Mouse (Mus musculus) limb, embryonic 12.5 days (tissue): Measurements from ENCODE around the gene Psmb9. TPM values are rescaled to one million over a fixed set of nuclear protein-coding genes. Genes with fewer than 3 reads are reported as not detected.

Experiments
- ATAC-seq: fragments of 200-750 bp; cut with Nextera tagmentation; 2 replicates; pipeline ENCODE4 v1.8.0; 2017; ENCODE audit warnings: low read depth, moderate TSS enrichment; ENCODE audit not compliant: insufficient number of reproducible peaks, insufficient read depth, low FRiP score, low TSS enrichment
- H3K27ac ChIP-seq: fragments of 300-500 bp; sonication (generic); 2 replicates; pipeline ENCODE4 v1.5.1; 2016; ENCODE audit warnings: mild to moderate bottlenecking, moderate library complexity
- H3K27me3 ChIP-seq: fragments of 300-500 bp; sonication (generic); 2 replicates; pipeline ENCODE4 v1.6.1; 2016; ENCODE audit warnings: mild to moderate bottlenecking, moderate library complexity
- H3K36me3 ChIP-seq: fragments of 300-500 bp; sonication (generic); 2 replicates; pipeline ENCODE4 v1.6.1; 2016; ENCODE audit warnings: mild to moderate bottlenecking, moderate library complexity
- H3K4me1 ChIP-seq: fragments of 300-500 bp; sonication (generic); replicated peaks from 2 replicates; pipeline ENCODE4 v1.6.1; 2016
- H3K4me2 ChIP-seq: fragments of 300-500 bp; sonication (generic); 2 replicates; pipeline ENCODE4 v1.6.1; 2016; ENCODE audit warnings: mild to moderate bottlenecking, moderate library complexity
- H3K4me3 ChIP-seq: fragments of 300-500 bp; sonication (generic); replicated peaks from 2 replicates; pipeline ENCODE4 v1.5.1; 2016; ENCODE audit warnings: mild to moderate bottlenecking
- H3K9ac ChIP-seq: fragments of 300-500 bp; sonication (generic); replicated peaks from 2 replicates; pipeline ENCODE4 v1.6.1; 2016; ENCODE audit warnings: mild to moderate bottlenecking, moderate library complexity
- H3K9me3 ChIP-seq: fragments of 300-500 bp; sonication (generic); 2 replicates; pipeline ENCODE4 v1.6.1; 2016; ENCODE audit warnings: mild to moderate bottlenecking, moderate library complexity
- WGBS: fragments of 180-500 bp; shearing (Covaris S2); methylation state at CpG from one replicate; pipeline ENCODE4 v1.1.7; 2016; 5-methylcytosine and 5-hydroxymethylcytosine counted together
- polyA plus RNA-seq: library from polyadenylated mRNA; unstranded; fragments of >200 nt; fragmentation: Nextera tagmentation; extraction: Ambion mirVana; gene quantifications from 2 replicates; pipeline ENCODE4 v1.2.1, GENCODE M21; 2016

Psmb9 gene
- polyA plus RNA-seq, 1 experiment from 2014 or later = 2.4 TPM

GRCm38 (mm10) chr17:34179913-34180859, 7.4 kb downstream of the Psmb9 start:
- no peak overlapping the region for H3K9ac ChIP-seq
- H3K27ac ChIP-seq = no peak overlapping the region
- H3K9me3 ChIP-seq = peaks cover 11% of the 10 kb centered on the region; the same call in 1 of the 2 replicates
- no peak overlapping the region for H3K4me3 ChIP-seq
- no peak overlapping the region for H3K4me2 ChIP-seq
- H3K36me3 ChIP-seq = no peaks in the 10 kb centered on the region
- no peaks in the 10 kb centered on the region for H3K4me1 ChIP-seq
- 73% methylated on average over 13 of the region's 13 CpGs for WGBS
- peaks cover 38% of the 10 kb centered on the region for H3K27me3 ChIP-seq
- no peak for ATAC-seq

GRCm38 (mm10) chr17:34179019-34179418, 8.5 kb downstream of the Psmb9 start:
- Histone ChIP-seq H3K4me2 (no peak overlapping the region), H3K27ac (no peak overlapping the region), H3K36me3 (no peaks in the 10 kb centered on the region), H3K9ac (no peak overlapping the region), H3K4me1 (no peaks in the 10 kb centered on the region), H3K4me3 (no peak overlapping the region), H3K27me3 (peaks cover 29% of the 10 kb centered on the region), H3K9me3 (peaks cover 11% of the 10 kb centered on the region; the same call in 1 of the 2 replicates)
- ATAC-seq = no peak
- WGBS = 65% methylated on average over 6 of the region's 6 CpGs

- H3K4me3 ChIP-seq = no peak overlapping the region
- no peaks in the 10 kb centered on the region for H3K36me3 ChIP-seq
- no peak for ATAC-seq
- H3K9me3 ChIP-seq = peaks cover 18% of the 10 kb centered on the region; the same call in 1 of the 2 replicates
- H3K4me2 ChIP-seq = no peak overlapping the region
- 78% methylated on average over 4 of the region's 4 CpGs for WGBS
- no peaks in the 10 kb centered on the region for H3K4me1 ChIP-seq
- H3K9ac ChIP-seq = no peak overlapping the region
- no peak overlapping the region for H3K27ac ChIP-seq
- H3K27me3 ChIP-seq = peaks cover 11% of the 10 kb centered on the region; the same call in 1 of the 2 replicates
These were observed 10.4 kb downstream of the Psmb9 start for GRCm38 (mm10) chr17:34177179-34177578.

GRCm38 (mm10) chr17:34174075-34174474, 13.5 kb downstream of the Psmb9 start:
- WGBS = 42% methylated on average over 1 of the region's 1 CpGs
- no peaks in the 10 kb centered on the region for H3K4me1 ChIP-seq
- H3K27ac ChIP-seq = no peak overlapping the region
- peaks cover 18% of the 10 kb centered on the region; the same call in 1 of the 2 replicates for H3K9me3 ChIP-seq
- peaks cover 4% of the 10 kb centered on the region; the same call in 1 of the 2 replicates for H3K27me3 ChIP-seq
- H3K4me2 ChIP-seq = no peak overlapping the region
- H3K9ac ChIP-seq = no peak overlapping the region
- no peak for ATAC-seq
- H3K36me3 ChIP-seq = no peaks in the 10 kb centered on the region
- no peak overlapping the region for H3K4me3 ChIP-seq

- Histone ChIP-seq H3K27ac (no peak overlapping the region), H3K36me3 (no peaks in the 10 kb centered on the region), H3K9me3 (peaks cover 18% of the 10 kb centered on the region; the same call in 1 of the 2 replicates), H3K4me3 (no peak overlapping the region), H3K4me2 (no peak overlapping the region), H3K27me3 (peaks cover 10% of the 10 kb centered on the region), H3K9ac (no peak overlapping the region), H3K4me1 (no peaks in the 10 kb centered on the region)
- no peak for ATAC-seq
- 96% methylated on average over 5 of the region's 5 CpGs for WGBS
These were observed 15.0 kb downstream of the Psmb9 start for GRCm38 (mm10) chr17:34172528-34172927.

GRCm38 (mm10) chr17:34170877-34171498, 16.6 kb downstream of the Psmb9 start:
- H3K9ac ChIP-seq = no peak overlapping the region
- WGBS = 41% methylated on average over 13 of the region's 13 CpGs
- no peaks in the 10 kb centered on the region for H3K36me3 ChIP-seq
- no peak for ATAC-seq
- H3K27ac ChIP-seq = no peak overlapping the region
- H3K4me2 ChIP-seq = no peak overlapping the region
- H3K4me3 ChIP-seq = no peak overlapping the region
- no peaks in the 10 kb centered on the region for H3K4me1 ChIP-seq
- H3K9me3 ChIP-seq = peaks cover 7% of the 10 kb centered on the region; the same call in 1 of the 2 replicates
- H3K27me3 ChIP-seq = peaks cover 10% of the 10 kb centered on the region

- ATAC-seq = no peak
- no peak overlapping the region for H3K4me2 ChIP-seq
- H3K36me3 ChIP-seq = no peaks in the 10 kb centered on the region
- H3K9me3 ChIP-seq = peaks cover 9% of the 10 kb centered on the region; the same call in 1 of the 2 replicates
- H3K4me1 ChIP-seq = no peaks in the 10 kb centered on the region
- 34% methylated on average over 4 of the region's 4 CpGs for WGBS
- H3K27ac ChIP-seq = no peak overlapping the region
- H3K4me3 ChIP-seq = no peak overlapping the region
- H3K27me3 ChIP-seq = peaks cover 10% of the 10 kb centered on the region
- H3K9ac ChIP-seq = no peak overlapping the region
These were observed 17.1 kb downstream of the Psmb9 start for GRCm38 (mm10) chr17:34170487-34170876.

GRCm38 (mm10) chr17:34169279-34169678, 18.3 kb downstream of the Psmb9 start:
- WGBS = 8% methylated on average over 2 of the region's 2 CpGs
- H3K27ac ChIP-seq = no peak overlapping the region
- peaks cover 12% of the 10 kb centered on the region for H3K27me3 ChIP-seq
- no peaks in the 10 kb centered on the region for H3K36me3 ChIP-seq
- H3K9ac ChIP-seq = no peak overlapping the region
- peaks cover 11% of the 10 kb centered on the region; the same call in 1 of the 2 replicates for H3K9me3 ChIP-seq
- ATAC-seq = no peak
- no peaks in the 10 kb centered on the region for H3K4me1 ChIP-seq
- no peak overlapping the region for H3K4me2 ChIP-seq
- no peak overlapping the region for H3K4me3 ChIP-seq

- H3K4me1 ChIP-seq = no peaks in the 10 kb centered on the region
These were observed 22.4 kb downstream of the Psmb9 start for GRCm38 (mm10) chr17:34165033-34165730.

GRCm38 (mm10) chr17:34164202-34164895, 23.2 kb downstream of the Psmb9 start:
- H3K9ac ChIP-seq = no peak overlapping the region
- no peak overlapping the region for H3K4me3 ChIP-seq
- H3K9me3 ChIP-seq = 0 out of 2 replicates have a peak, but pooled peaks cover 4% of the 10 kb centered on the region
- peaks cover 19% of the 10 kb centered on the region for H3K27me3 ChIP-seq
- no peaks in the 10 kb centered on the region for H3K4me1 ChIP-seq
- no peak overlapping the region for H3K27ac ChIP-seq
- no peaks in the 10 kb centered on the region for H3K36me3 ChIP-seq
- 40% methylated on average over 9 of the region's 9 CpGs for WGBS
- no peak overlapping the region for H3K4me2 ChIP-seq
- no peak for ATAC-seq

More at GRCm38 (mm10) chr17:34165033-34165730, 22.4 kb downstream of the Psmb9 start:
- no peak for ATAC-seq
- WGBS = 80% methylated on average over 6 of the region's 6 CpGs
- 0 out of 2 replicates have a peak, but pooled peaks cover 4% of the 10 kb centered on the region for H3K9me3 ChIP-seq
- H3K36me3 ChIP-seq = no peaks in the 10 kb centered on the region
- no peak overlapping the region for H3K4me2 ChIP-seq
- H3K9ac ChIP-seq = no peak overlapping the region
- H3K4me3 ChIP-seq = no peak overlapping the region
- no peak overlapping the region for H3K27ac ChIP-seq
- H3K27me3 ChIP-seq = peaks cover 15% of the 10 kb centered on the region
